Mouse (Mus musculus) midbrain, embryonic 15.5 days (tissue): Measurements from ENCODE around the gene Phxr2. TPM values are rescaled to one million over a fixed set of nuclear protein-coding genes. Genes with fewer than 3 reads are reported as not detected.
A peak's percentile ranks its signal among the peaks of the same experiment; 100 is the strongest.

Experiments used
- ATAC-seq: fragments of 200-750 bp; cut with Nextera tagmentation; replicated peaks from 2 replicates; pipeline ENCODE4 v1.8.0; 2017; ENCODE audit warnings: moderate TSS enrichment
- H3K27ac ChIP-seq: fragments of 300-500 bp; sonication (generic); 2 replicates; pipeline ENCODE4 v1.5.1; 2015; ENCODE audit warnings: mild to moderate bottlenecking, inconsistent platforms
- H3K27me3 ChIP-seq: fragments of 300-500 bp; sonication (generic); replicated peaks from 2 replicates; pipeline ENCODE4 v1.6.1; 2015; ENCODE audit warnings: inconsistent platforms
- H3K36me3 ChIP-seq: fragments of 300-500 bp; sonication (generic); replicated peaks from 2 replicates; pipeline ENCODE4 v1.6.1; 2015; ENCODE audit warnings: inconsistent platforms
- H3K4me1 ChIP-seq: fragments of 300-500 bp; sonication (generic); 2 replicates; pipeline ENCODE4 v1.6.1; 2015; ENCODE audit warnings: inconsistent platforms
- H3K4me2 ChIP-seq: fragments of 300-500 bp; sonication (generic); 2 replicates; pipeline ENCODE4 v1.6.1; 2015; ENCODE audit warnings: inconsistent platforms, mild to moderate bottlenecking, moderate library complexity
- H3K4me3 ChIP-seq: fragments of 300-500 bp; sonication (generic); 2 replicates; pipeline ENCODE4 v1.5.1; 2015; ENCODE audit warnings: mild to moderate bottlenecking, inconsistent platforms
- H3K9ac ChIP-seq: fragments of 300-500 bp; sonication (generic); 2 replicates; pipeline ENCODE4 v1.6.1; 2015; ENCODE audit warnings: mild to moderate bottlenecking, inconsistent platforms
- H3K9me3 ChIP-seq: fragments of 300-500 bp; sonication (generic); 2 replicates; pipeline ENCODE4 v1.6.1; 2016; ENCODE audit warnings: inconsistent platforms
- WGBS: fragments of 180-500 bp; shearing (Covaris S2); methylation state at CpG from one replicate; pipeline ENCODE4 v1.1.7; 2015; ENCODE audit warnings: mixed read lengths; 5-methylcytosine and 5-hydroxymethylcytosine counted together
- polyA plus RNA-seq: library from polyadenylated mRNA; unstranded; fragments of >200 nt; fragmentation: Nextera tagmentation; extraction: Ambion mirVana; gene quantifications from 2 replicates; pipeline ENCODE4 v1.2.1, GENCODE M21; 2015

Phxr2 gene
- not detected in 2 replicates for polyA plus RNA-seq

GRCm38 (mm10) chr10:99126225-99126624 lies at the start of gene Phxr2:
Gene Phxr2, minus strand, starts transcription at chr10:99126325.
- no peak within 1 kb of the TSS for H3K9ac ChIP-seq
- H3K4me3 ChIP-seq = no peak within 1 kb of the TSS
- no peak within 1 kb of the TSS for H3K4me2 ChIP-seq
- H3K27ac ChIP-seq = no peak within 1 kb of the TSS
- H3K27me3 ChIP-seq = no peaks in the 10 kb centered on the region
- no peak for ATAC-seq
- no peaks in the 10 kb centered on the region for H3K9me3 ChIP-seq
- no peaks in the 10 kb centered on the region for H3K4me1 ChIP-seq
- no peaks in the 10 kb centered on the region; the same call in 1 of the 2 replicates for H3K36me3 ChIP-seq
- 90% methylated on average over 4 of the region's 4 CpGs for WGBS

GRCm38 (mm10) chr10:99172906-99173507 lies 46.9 kb upstream of the Phxr2 start:
- Histone ChIP-seq H3K9ac (no peak overlapping the region), H3K4me3 (no peak overlapping the region), H3K4me1 (0 out of 2 replicates have a peak, but pooled peaks cover 3% of the 10 kb centered on the region), H3K36me3 (no peaks in the 10 kb centered on the region), H3K9me3 (no peaks in the 10 kb centered on the region), H3K4me2 (no peak overlapping the region), H3K27me3 (no peaks in the 10 kb centered on the region), H3K27ac (no peak overlapping the region)
- 46% methylated on average over 7 of the region's 7 CpGs for WGBS
- ATAC-seq = no peak

DNA sequence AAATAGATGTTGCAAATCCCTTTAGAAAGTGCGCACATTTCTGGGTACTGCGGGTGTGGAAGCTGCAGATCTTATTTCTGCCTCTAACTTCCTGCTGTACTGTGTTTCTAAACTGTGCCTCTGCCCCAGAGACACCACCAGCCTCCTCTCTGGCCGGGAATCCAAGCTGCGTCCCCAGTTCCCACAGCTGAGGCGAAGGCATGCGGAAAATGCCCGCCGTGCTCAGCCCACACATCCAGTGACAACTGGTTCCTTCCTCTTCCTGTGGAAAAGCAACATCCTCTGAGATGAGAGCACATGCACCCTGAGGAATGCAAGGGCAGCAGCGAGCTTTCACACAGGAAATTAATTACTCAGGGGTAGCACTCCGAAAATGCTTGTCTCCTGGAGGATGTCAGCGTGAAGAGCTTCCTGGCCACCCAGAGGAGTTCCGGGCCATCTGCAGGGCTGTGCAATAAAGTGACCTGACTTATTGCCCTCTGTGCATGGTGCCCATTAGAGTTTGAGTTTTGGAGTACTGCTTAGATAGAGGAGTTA lies 45.9 kb upstream of the Phxr2 start:
- no peak overlapping the region for H3K9ac ChIP-seq
- 0 out of 2 replicates have a peak overlapping the region, but pooled peaks have one; percentile 6 for H3K4me2 ChIP-seq
- no peaks in the 10 kb centered on the region for H3K36me3 ChIP-seq
- H3K27ac ChIP-seq = peak overlapping the region; percentile 53
- no peaks in the 10 kb centered on the region for H3K27me3 ChIP-seq
- 34% methylated on average over 12 of the region's 12 CpGs for WGBS
- H3K4me3 ChIP-seq = no peak overlapping the region
- H3K4me1 ChIP-seq = 0 out of 2 replicates have a peak, but pooled peaks cover 3% of the 10 kb centered on the region
- peak; percentile 70 for ATAC-seq
- no peaks in the 10 kb centered on the region for H3K9me3 ChIP-seq

DNA sequence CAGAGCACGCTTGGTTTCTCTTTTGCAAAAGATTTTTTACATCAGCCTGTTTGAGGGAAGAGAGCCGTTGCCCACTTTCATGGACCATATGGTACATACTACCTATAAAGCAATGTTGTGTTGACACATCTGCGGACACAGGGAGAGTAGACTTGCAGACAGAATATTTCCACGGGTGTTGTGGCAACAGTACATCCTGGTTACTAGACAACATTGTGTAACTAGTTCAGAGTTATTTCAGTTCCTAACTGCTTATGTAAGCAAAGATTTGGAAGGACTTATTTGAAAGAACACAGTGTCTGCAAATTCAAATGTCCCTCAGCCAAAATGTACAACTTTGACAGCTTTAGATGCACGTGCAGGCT lies 43.6 kb upstream of the Phxr2 start:
- H3K36me3 ChIP-seq = no peaks in the 10 kb centered on the region
- no peaks in the 10 kb centered on the region for H3K9me3 ChIP-seq
- no peak overlapping the region for H3K4me3 ChIP-seq
- H3K4me2 ChIP-seq = no peak overlapping the region
- 0 out of 2 replicates have a peak, but pooled peaks cover 3% of the 10 kb centered on the region for H3K4me1 ChIP-seq
- no peak overlapping the region for H3K27ac ChIP-seq
- H3K27me3 ChIP-seq = no peaks in the 10 kb centered on the region
- no peak overlapping the region for H3K9ac ChIP-seq
- ATAC-seq = no peak
- WGBS = 80% methylated on average over 5 of the region's 5 CpGs

DNA sequence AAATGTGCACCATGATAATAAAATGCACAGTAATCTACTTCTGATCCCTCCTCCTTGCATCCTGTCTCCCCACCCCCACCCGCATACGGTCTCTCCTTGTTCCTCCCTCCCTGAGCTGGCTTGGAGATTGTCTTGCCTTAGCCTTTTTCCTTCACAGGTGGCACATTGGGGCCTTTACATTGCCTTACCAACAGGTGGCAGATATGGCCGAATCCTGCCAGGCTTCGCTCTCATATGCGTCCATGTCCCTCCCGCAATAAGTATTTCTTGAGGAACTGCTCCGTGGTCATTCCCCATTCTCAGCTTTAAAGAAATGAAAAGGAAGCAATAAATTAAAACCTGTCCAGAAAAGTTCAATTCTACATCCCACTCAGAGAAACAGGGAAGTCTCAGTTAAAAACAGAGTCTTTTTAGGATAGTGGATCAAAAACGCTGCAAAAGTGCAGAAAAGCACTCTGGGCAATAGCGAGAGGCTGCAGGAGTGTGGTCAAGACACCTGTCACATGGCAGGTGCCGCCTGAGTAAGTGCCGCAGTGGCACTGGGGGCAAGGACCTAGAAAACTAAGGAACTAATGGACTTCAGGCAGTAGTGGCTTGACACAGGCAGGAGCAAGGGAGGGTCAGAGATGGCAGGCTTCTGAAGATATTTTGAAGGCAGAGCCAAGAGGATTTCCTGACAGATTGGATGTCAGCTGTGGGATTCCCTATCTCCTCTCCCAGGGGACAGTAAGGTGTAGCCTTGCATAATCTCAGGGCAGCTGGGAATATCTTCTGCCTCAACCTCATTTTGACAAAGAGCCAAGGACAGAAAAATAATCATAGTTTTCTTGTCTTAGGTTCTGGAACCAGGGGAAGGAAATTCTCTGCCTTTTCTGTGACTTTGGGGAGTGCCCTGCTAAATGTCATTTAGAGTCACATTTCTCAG lies 43.0 kb upstream of the Phxr2 start:
- no peaks in the 10 kb centered on the region for H3K36me3 ChIP-seq
- 88% methylated on average over 11 of the region's 11 CpGs for WGBS

GRCm38 (mm10) chr10:99168404-99168803 lies 42.3 kb upstream of the Phxr2 start:
- Histone ChIP-seq H3K4me1 (0 out of 2 replicates have a peak, but pooled peaks cover 3% of the 10 kb centered on the region), H3K4me3 (no peak overlapping the region), H3K36me3 (no peaks in the 10 kb centered on the region), H3K27ac (no peak overlapping the region), H3K9ac (no peak overlapping the region), H3K27me3 (no peaks in the 10 kb centered on the region), H3K9me3 (no peaks in the 10 kb centered on the region), H3K4me2 (no peak overlapping the region)
- no peak for ATAC-seq
- WGBS = 67% methylated on average over 6 of the region's 6 CpGs

More for the DNA sequence above, 43.0 kb upstream of the Phxr2 start:
- Histone ChIP-seq H3K9me3 (no peaks in the 10 kb centered on the region), H3K9ac (no peak overlapping the region), H3K4me3 (no peak overlapping the region), H3K4me2 (no peak overlapping the region), H3K4me1 (0 out of 2 replicates have a peak, but pooled peaks cover 3% of the 10 kb centered on the region), H3K27ac (no peak overlapping the region), H3K27me3 (no peaks in the 10 kb centered on the region)
- no peak for ATAC-seq

DNA sequence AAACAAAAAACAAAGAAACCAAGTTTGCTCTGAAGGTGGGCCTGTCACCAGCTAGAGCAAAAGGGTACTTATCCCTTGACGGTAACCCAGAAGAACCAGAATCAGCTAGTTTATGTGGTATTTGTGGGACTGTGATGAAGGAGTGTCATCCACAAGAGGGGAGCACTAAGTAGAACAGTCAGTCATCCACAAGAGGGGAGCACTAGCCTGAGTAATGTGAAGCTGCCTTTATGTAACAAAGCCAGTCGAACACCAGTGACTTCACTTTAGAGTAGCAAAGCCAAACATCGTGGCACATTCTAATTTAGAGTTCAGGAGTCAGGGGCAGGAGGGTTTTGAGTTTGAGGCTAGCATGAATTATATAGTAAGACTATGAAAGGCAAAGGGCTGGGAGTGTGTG lies 40.3 kb upstream of the Phxr2 start:
- Histone ChIP-seq H3K27me3 (no peaks in the 10 kb centered on the region), H3K9ac (no peak overlapping the region), H3K4me2 (no peak overlapping the region), H3K4me3 (no peak overlapping the region), H3K9me3 (no peaks in the 10 kb centered on the region), H3K27ac (no peak overlapping the region), H3K36me3 (no peaks in the 10 kb centered on the region), H3K4me1 (0 out of 2 replicates have a peak, but pooled peaks cover 2% of the 10 kb centered on the region)
- no peak for ATAC-seq
- WGBS = 63% methylated on average over 3 of the region's 3 CpGs

DNA sequence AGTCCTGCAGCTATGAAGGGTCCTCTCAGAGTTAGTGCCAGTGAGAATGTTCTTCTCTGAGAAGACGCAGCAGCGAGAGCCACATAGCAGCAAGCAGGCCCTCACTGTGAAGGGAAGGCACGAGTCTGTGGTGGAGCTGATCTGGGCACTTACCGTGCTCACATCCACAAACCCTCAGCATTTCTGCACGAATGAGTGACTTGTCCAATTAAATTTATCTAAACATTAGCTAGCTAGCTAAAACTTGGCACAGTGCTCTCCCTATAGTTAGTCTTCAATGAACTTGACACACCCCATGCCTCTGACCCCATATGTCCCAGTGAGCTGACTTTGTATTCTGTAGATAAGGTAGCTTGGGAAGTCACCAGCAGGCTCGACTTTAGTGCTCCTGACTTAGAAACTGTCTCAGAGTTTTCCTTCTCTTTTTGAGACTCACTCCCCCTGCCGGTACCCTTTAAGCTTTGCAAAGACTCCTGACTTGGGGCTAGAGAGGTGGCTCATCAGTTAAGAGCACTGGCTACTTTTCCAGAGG lies 39.7 kb upstream of the Phxr2 start:
- Histone ChIP-seq H3K9ac (no peak overlapping the region), H3K27ac (no peak overlapping the region), H3K36me3 (no peaks in the 10 kb centered on the region), H3K9me3 (no peaks in the 10 kb centered on the region), H3K4me1 (no peaks in the 10 kb centered on the region), H3K27me3 (no peaks in the 10 kb centered on the region), H3K4me3 (no peak overlapping the region), H3K4me2 (no peak overlapping the region)
- ATAC-seq = no peak
- 80% methylated on average over 7 of the region's 7 CpGs for WGBS

DNA sequence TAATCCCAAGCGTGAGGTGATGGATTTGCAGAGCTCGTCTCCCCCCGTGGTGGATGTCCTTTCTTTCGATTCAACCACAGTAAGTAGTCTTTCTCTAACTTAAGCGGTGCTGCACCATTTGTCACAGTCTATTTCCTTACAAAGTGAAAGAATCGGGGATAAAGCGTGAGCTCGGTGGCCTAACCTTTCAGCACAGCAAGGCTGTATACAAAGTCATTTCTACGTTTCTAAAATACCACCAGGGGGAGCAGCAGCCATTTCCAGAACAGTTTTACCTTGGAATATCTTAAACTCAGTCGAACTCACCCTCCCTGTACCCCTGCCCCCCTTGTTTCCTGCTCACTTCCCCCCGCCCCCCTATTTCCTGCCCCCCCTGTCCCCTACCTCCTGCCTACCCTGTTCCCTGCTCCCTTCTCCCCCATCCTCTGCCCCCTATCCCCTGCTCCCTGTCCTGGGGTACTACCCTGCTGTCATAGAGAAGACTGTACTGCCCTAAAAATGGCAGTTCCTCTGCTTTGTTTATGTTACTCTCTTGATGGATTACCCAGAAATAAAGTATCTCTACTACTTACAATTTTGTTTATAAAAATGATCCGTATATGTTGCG lies 38.8 kb upstream of the Phxr2 start:
- ATAC-seq = peak; percentile 72
- H3K4me3 ChIP-seq = no peak overlapping the region
- 31% methylated on average over 13 of the region's 13 CpGs for WGBS
- no peaks in the 10 kb centered on the region for H3K4me1 ChIP-seq
- no peak overlapping the region for H3K9ac ChIP-seq
- H3K4me2 ChIP-seq = no peak overlapping the region
- no peak overlapping the region for H3K27ac ChIP-seq
- no peaks in the 10 kb centered on the region for H3K27me3 ChIP-seq
- no peaks in the 10 kb centered on the region for H3K36me3 ChIP-seq
- H3K9me3 ChIP-seq = no peaks in the 10 kb centered on the region

- Histone ChIP-seq H3K27ac (no peak overlapping the region), H3K9me3 (no peaks in the 10 kb centered on the region), H3K9ac (no peak overlapping the region), H3K4me2 (no peak overlapping the region), H3K27me3 (no peaks in the 10 kb centered on the region), H3K36me3 (no peaks in the 10 kb centered on the region), H3K4me1 (no peaks in the 10 kb centered on the region), H3K4me3 (no peak overlapping the region)
- 75% methylated on average over 5 of the region's 5 CpGs for WGBS
- no peak for ATAC-seq
Measured at GRCm38 (mm10) chr10:99163002-99163401, 36.9 kb upstream of the Phxr2 start.

- H3K27ac ChIP-seq = no peak overlapping the region
- no peak overlapping the region for H3K9ac ChIP-seq
- H3K9me3 ChIP-seq = no peaks in the 10 kb centered on the region
- no peaks in the 10 kb centered on the region for H3K36me3 ChIP-seq
- H3K4me3 ChIP-seq = no peak overlapping the region
- no peak for ATAC-seq
- no peak overlapping the region for H3K4me2 ChIP-seq
- WGBS = 36% methylated on average over 8 of the region's 8 CpGs
- no peaks in the 10 kb centered on the region for H3K4me1 ChIP-seq
- H3K27me3 ChIP-seq = no peaks in the 10 kb centered on the region
Measured at GRCm38 (mm10) chr10:99161987-99162582, 36.0 kb upstream of the Phxr2 start.
